Mouse (Mus musculus): Measurements from ENCODE around the gene Hist2h2aa2. TPM values are rescaled to one million over a fixed set of nuclear protein-coding genes. Genes with fewer than 3 reads are reported as not detected.
"Not testable (repeated sequence)": the region's sequence is repeated elsewhere in the genome, so short reads cannot be mapped to it uniquely, and the experiment has no call there.

Gene Hist2h2aa2
- polyA plus RNA-seq, 1 experiment from 2014 or later: 339 TPM

GRCm38 (mm10) chr3:96262216-96262875, 22.3 kb upstream of the Hist2h2aa2 start:
- peak; percentile 60 for DNase-seq (ENCODE audit: low spot score)

DNA sequence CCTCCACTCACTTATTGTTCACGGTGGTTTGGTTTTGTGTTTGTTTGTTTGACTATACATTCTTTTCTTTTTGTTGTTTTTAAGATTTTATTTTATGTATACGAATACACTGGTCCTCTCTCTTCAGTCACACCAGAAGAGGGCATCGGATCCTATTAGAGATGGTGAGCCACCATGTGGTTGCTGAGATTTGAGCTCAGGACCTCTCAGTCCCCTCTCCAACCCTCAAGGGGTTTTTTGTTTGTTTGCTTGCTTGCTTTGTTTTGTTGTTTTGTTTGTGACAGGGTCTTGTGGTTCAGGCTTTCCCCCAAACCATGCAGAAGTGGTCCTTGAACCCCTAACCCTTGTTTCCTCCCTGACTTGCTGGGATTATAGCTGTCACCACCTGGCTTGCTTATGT, 21.5 kb upstream of the Hist2h2aa2 start:
- no peak for DNase-seq (ENCODE audit: low spot score)

- no peak for DNase-seq (ENCODE audit: low spot score)
Observed at GRCm38 (mm10) chr3:96260220-96260619, 20.1 kb upstream of the Hist2h2aa2 start.

GRCm38 (mm10) chr3:96257190-96257589, 17.1 kb upstream of the Hist2h2aa2 start:
- no peak for DNase-seq (ENCODE audit: low spot score)

DNA sequence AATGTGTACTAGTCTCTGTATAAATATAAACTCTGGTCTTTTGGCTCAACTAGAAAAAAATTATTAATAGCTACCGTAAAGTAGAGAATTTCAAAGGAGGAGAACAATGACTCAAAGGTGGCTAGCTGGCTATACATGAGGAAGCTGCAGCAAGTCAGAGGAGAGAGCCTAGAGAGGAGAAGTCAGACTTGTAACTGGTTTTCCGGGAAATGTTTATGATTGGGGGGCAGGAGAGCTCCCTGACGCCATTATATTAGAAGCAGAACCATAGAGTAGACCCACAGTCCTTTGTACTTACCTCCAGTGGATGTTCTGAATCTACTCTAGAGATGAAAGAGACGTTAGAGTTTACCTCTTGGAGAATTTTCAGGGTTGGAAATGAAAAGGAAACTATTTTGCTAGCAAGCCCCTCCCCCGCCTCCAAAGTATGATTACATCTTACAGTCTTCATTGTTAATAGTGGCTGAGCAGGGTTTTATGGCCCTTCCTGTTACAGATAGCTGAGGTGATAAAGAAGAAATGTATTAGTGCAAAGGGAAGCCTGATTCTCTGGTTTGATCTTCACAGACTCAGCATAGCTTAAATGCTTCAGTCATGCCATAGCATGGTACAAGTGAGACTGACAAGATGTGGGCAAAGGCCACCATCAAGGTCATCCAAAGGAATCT, 16.0 kb upstream of the Hist2h2aa2 start:
- DNase-seq (ENCODE audit: low spot score): no peak

- DNase-seq (ENCODE audit: low spot score): no peak
Observed at GRCm38 (mm10) chr3:96254683-96255355, 14.7 kb upstream of the Hist2h2aa2 start.

GRCm38 (mm10) chr3:96251787-96252186, 11.7 kb upstream of the Hist2h2aa2 start:
- DNase-seq (ENCODE audit: low spot score): no peak

GRCm38 (mm10) chr3:96250890-96251289, 10.8 kb upstream of the Hist2h2aa2 start:
- no peak for DNase-seq (ENCODE audit: low spot score)

GRCm38 (mm10) chr3:96249034-96249345, 8.9 kb upstream of the Hist2h2aa2 start:
- peak; percentile 40 for DNase-seq (ENCODE audit: low spot score)

DNA sequence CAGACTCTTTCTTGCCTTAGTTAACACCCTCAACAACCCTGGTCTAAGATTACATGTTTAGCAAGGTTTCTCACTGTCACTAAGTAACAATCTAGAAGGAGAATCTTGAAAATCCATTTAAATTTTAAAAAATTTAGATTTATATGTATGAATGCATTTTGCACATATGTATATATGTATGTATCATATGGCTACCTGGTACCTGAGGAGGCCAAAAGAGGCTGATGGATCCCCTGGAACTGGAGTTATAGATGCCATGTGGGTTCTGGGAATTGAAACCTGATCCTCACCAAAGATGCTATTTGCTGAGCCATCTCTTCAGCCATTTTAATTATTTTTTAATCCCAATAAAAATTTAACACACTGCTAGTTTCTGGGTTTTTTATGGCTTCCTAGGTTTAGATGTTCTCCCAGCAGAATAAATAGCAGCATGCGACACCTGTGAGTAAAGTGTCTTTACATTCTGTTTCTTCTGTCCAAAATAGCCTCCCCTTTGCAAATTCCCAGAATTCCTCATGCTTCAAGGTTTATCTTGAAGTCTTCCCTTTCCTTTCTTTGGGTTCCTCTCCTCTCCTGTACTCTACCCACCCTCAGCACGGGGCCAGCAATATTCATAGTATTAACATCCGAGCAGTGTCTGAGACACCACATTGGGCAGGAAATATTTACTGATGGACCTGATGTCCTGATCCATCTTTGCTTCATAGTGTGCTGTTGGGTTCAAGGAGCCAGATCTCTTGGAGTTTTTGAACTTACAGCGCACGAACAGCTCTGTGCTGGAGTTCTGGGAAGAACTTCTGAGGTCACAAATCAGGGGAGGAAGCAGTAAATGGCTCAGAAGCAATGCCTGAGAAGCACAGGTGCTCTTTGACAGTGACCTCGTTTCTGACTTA, 8.3 kb upstream of the Hist2h2aa2 start:
- DNase-seq (ENCODE audit: low spot score): no peak

DNA sequence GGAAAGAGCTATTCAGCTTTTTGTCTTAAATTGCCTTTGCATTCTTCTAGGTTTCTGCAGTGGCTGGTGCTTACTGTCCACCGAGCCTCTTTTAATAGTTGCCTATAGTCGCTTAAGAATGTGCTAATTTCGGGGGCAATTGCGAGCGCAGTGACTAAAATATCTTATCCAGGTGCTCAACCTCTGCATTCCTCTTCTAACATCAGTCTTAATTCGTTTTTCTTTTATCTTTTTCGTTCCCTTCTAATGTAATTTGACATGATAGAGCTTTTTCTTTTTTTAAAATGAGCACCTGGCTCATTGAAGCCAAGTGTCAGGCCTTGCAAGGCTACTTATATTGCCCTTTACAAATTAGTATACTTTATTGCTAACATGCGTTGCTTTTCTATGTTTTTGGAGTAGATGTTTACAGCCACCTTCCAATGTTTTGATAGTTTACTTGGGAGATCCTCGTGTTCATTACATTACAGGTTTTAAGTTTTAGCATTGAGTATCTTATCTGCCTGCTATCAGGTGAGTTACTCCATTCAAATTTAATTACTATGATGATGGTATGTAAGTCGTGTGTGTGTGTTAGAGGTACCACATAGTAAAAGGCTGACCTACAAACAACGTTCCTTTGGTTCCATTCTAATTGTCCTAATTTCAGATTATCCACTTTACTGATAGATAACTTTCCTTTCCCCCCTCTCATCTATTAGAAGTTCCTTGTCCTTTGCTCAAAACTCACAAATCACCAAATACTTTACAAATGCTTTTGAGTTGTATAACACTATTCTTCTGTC, 7.5 kb upstream of the Hist2h2aa2 start:
- DNase-seq (ENCODE audit: low spot score): peak; percentile 34

DNA sequence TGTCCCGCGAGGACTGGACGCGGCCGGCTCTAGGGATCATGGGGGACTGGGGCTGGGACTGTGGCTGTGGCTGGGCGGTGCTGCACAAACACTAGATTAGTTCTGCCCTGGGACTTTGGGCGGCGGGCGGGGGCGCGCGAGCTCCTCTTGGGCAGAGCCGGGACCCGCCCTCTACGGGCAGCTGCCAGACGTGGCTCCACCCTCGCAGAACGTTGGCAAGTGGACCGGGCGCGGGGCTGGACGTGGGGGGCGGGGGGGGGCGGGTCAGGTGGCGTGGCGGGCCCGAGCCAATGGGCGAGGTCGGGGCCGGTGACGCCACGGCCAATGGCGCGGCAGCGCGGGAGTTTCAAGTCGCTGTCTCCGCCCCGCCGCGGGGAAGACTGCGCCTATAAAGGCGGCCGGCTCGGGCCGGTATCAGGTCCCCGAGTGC, 6.4 kb upstream of the Hist2h2aa2 start, which contains the start of gene Hist2h3c1:
Hist2h3c1 (plus strand) TSS at position 259 of the 430 bp plus-strand sequence.
- not testable (repeated sequence) for DNase-seq (ENCODE audit: low spot score)

DNA sequence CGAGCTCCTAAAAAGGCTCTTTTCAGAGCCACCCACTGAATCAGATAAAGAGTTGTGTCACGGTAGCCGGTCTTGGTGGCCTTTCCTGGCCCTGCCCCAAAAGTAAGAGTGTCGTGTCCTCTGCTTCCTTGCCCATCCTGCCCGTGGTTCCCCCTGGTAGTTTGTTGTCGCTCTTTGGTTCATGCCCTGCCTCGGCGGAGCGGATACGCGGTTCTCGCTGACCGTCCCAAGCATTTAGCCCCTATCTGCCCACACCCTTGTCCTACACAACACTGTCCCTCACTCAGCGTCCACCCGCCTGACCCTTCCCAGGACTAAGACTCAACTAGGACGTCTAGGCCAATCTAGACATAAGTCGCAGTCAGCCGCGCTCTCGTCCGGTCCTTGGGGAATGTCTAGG, 5.9 kb upstream of the Hist2h2aa2 start:
- DNase-seq (ENCODE audit: low spot score): not testable (repeated sequence)

DNA sequence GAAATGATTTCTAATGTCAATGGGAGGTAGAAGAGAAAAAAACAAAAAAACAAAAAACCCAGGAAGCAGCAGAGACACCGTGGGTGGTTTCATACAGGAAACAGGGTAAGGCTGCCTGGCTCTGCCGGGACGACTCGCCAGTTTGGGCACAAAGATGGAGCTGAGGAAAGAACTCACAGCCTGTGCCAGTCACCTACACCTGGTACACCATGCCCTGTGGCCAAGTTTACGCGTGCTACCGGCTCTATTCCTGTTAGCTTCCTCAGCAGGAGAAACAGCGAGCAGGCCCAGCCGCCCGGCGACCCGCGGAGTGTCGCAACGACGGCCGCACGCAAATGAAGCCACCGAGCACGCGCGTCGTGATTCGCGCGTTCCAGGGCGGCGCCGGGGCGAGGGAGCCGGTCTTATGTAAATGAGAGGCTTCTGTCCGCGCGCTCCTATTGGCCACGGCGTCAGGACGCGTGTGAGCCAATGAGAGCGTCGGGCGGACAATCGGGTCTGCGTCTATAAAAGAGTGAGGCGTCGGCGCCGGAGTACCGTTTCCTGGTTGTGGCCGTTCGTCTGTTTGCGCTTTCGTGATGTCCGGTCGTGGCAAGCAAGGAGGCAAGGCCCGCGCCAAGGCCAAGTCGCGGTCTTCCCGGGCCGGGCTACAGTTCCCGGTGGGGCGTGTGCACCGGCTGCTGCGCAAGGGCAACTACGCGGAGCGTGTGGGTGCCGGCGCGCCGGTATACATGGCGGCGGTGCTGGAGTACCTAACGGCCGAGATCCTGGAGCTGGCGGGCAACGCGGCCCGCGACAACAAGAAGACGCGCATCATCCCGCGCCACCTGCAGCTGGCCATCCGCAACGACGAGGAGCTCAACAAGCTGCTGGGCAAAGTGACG, 5.2 kb upstream of the Hist2h2aa2 start, which contains the start of gene Hist2h2aa1:
Hist2h2aa1 (plus strand) TSS at position 495 of the 884 bp plus-strand sequence.
- peak; percentile 82 for DNase-seq (ENCODE audit: low spot score)

- DNase-seq (ENCODE audit: low spot score): no peak
Observed at GRCm38 (mm10) chr3:96243921-96244572, 4.0 kb upstream of the Hist2h2aa2 start.

DNA sequence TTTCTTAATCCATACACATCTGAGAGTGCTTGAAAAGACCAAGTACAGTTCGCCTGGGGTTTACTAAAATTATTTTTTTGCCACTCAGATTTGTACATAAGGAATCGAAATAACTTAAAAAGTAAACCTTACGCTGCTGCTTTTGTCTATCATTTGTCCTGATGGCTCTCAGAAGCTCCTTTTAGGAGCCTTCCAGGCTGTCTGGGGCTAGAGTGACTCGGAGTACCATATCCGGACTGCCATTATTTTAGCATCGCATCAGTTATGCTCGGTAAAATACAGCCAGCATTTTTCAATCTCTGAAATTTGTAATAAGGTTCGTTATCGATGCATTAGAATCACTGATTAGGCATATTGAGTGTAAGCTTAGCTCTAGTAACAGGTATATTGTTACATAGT, 722 bp upstream of the Hist2h2aa2 start:
- no peak for DNase-seq (ENCODE audit: low spot score)

DNA sequence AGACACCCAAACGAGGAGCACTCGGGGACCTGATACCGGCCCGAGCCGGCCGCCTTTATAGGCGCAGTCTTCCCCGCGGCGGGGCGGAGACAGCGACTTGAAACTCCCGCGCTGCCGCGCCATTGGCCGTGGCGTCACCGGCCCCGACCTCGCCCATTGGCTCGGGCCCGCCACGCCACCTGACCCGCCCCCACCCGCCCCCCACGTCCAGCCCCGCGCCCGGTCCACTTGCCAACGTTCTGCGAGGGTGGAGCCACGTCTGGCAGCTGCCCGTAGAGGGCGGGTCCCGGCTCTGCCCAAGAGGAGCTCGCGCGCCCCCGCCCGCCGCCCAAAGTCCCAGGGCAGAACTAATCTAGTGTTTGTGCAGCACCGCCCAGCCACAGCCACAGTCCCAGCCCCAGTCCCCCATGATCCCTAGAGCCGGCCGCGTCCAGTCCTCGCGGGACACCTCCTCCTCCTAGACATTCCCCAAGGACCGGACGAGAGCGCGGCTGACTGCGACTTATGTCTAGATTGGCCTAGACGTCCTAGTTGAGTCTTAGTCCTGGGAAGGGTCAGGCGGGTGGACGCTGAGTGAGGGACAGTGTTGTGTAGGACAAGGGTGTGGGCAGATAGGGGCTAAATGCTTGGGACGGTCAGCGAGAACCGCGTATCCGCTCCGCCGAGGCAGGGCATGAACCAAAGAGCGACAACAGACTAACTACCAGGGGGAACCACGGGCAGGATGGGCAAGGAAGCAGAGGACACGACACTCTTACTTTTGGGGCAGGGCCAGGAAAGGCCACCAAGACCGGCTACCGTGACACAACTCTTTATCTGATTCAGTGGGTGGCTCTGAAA, 902 bp downstream of the Hist2h2aa2 start, which contains the start of gene Hist2h3c2:
Hist2h3c2 (minus strand) TSS at position 174 of the 840 bp plus-strand sequence.
- DNase-seq (ENCODE audit: low spot score): not testable (repeated sequence)

Data from thymus, postnatal 0 days (tissue).